Mouse (Mus musculus) lung, postnatal 25 days (tissue): ENCODE measurements around the gene Aspdh.

Experiments
- DNase-seq: peaks from one replicate; pipeline ENCODE4 v3.0.0; 2022; ENCODE audit warnings: low spot score

Gene Aspdh

GRCm38 (mm10) chr7:44446070-44446855 is 18.9 kb upstream of the Aspdh start:
- DNase-seq, result no peak

GRCm38 (mm10) chr7:44453256-44453655 is 11.9 kb upstream of the Aspdh start:
- no peak for DNase-seq

GRCm38 (mm10) chr7:44456302-44456701 is 8.9 kb upstream of the Aspdh start:
- DNase-seq, result no peak

GRCm38 (mm10) chr7:44460067-44460466 is 5.1 kb upstream of the Aspdh start:
- DNase-seq, result no peak

GRCm38 (mm10) chr7:44460767-44461502 is 4.3 kb upstream of the Aspdh start:
- DNase-seq, result no peak

GRCm38 (mm10) chr7:44461503-44462217 is 3.5 kb upstream of the Aspdh start:
- DNase-seq, result no peak

- DNase-seq, result no peak
Measured at GRCm38 (mm10) chr7:44462218-44463055, 2.8 kb upstream of the Aspdh start.

GRCm38 (mm10) chr7:44463056-44463425 is 2.1 kb upstream of the Aspdh start:
- DNase-seq, result no peak

- no peak for DNase-seq
Measured at GRCm38 (mm10) chr7:44463556-44464225, 1.5 kb upstream of the Aspdh start.

- no peak for DNase-seq
Measured at GRCm38 (mm10) chr7:44464511-44464910, 680 bp upstream of the Aspdh start.

GRCm38 (mm10) chr7:44466006-44466887 is 1.1 kb downstream of the Aspdh start:
- DNase-seq, result no peak

- DNase-seq, result no peak
Measured at GRCm38 (mm10) chr7:44466888-44467311, 1.7 kb downstream of the Aspdh start.

GRCm38 (mm10) chr7:44467811-44468411 is 2.7 kb downstream of the Aspdh start, which contains the start of gene Josd2:
TSS of gene Josd2 (plus strand) at chr7:44467980.
- DNase-seq, result peak; percentile 98

- no peak for DNase-seq
Measured at GRCm38 (mm10) chr7:44468644-44469285, 3.6 kb downstream of the Aspdh start.

GRCm38 (mm10) chr7:44469677-44470675 is 4.8 kb downstream of the Aspdh start:
- DNase-seq, result no peak

GRCm38 (mm10) chr7:44470696-44471612 is 5.8 kb downstream of the Aspdh start:
- DNase-seq, result no peak
